Mouse (Mus musculus): ENCODE measurements around the gene Itih4. TPM values are rescaled to one million over a fixed set of nuclear protein-coding genes. Genes with fewer than 3 reads are reported as not detected.

The Itih4 gene
- polyA plus RNA-seq, 1 experiment from 2014 or later, result 0.59 TPM

GRCm38 (mm10) chr14:30875955-30876354, 10.3 kb upstream of the Itih4 start:
- Histone ChIP-seq H3K27ac (ENCODE audit: low read length) (no peak overlapping the region), H3K4me3 (ENCODE audit: low read length) (no peak overlapping the region), H3K4me2 (ENCODE audit: low read depth, low read length) (no peak overlapping the region), H3K9me3 (ENCODE audit: control insufficient read depth, low read length) (no peaks in the 10 kb centered on the region), H3K36me3 (ENCODE audit: control insufficient read depth, insufficient read depth, low read length) (0 out of 2 replicates have a peak, but pooled peaks cover 5% of the 10 kb centered on the region), H3K4me1 (replicated peaks; ENCODE audit: control insufficient read depth, insufficient read depth, low read length) (peaks cover 40% of the 10 kb centered on the region), H3K27me3 (ENCODE audit: control insufficient read depth, insufficient read depth, low read depth, low read length) (no peaks in the 10 kb centered on the region), H3K9ac (ENCODE audit: low read length) (no peak overlapping the region)
- ATAC-seq (ENCODE audit: low read depth), result no peak
- 61% methylated on average over 9 of the region's 9 CpGs for WGBS

DNA sequence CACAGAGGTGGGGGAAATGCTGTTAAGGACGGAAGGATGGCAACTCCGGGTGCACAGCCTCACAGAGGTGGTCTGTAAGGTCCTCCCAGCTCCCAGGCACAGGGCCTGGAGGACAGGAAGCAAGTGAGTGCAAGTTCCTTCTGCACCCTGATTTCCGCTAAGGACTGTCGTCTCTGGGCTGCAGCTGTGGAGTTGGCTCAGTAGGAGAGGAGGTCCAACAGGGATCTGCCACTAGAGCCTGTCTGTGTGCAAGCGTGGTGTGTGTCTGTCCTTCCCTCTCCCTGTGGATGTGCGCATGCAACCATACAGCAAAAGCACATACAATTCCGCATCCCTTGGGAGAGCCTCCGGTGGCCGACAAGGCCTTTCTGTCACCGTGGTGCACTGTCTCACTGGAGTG, 9.8 kb upstream of the Itih4 start:
- Histone ChIP-seq H3K4me3 (ENCODE audit: low read length) (no peak overlapping the region), H3K9me3 (ENCODE audit: control insufficient read depth, low read length) (no peaks in the 10 kb centered on the region), H3K9ac (ENCODE audit: low read length) (no peak overlapping the region), H3K27ac (ENCODE audit: low read length) (no peak overlapping the region), H3K4me2 (ENCODE audit: low read depth, low read length) (no peak overlapping the region), H3K4me1 (replicated peaks; ENCODE audit: control insufficient read depth, insufficient read depth, low read length) (peaks cover 40% of the 10 kb centered on the region), H3K36me3 (ENCODE audit: control insufficient read depth, insufficient read depth, low read length) (0 out of 2 replicates have a peak, but pooled peaks cover 5% of the 10 kb centered on the region), H3K27me3 (ENCODE audit: control insufficient read depth, insufficient read depth, low read depth, low read length) (no peaks in the 10 kb centered on the region)
- WGBS, result 80% methylated on average over 10 of the region's 10 CpGs
- no peak for ATAC-seq (ENCODE audit: low read depth)

DNA sequence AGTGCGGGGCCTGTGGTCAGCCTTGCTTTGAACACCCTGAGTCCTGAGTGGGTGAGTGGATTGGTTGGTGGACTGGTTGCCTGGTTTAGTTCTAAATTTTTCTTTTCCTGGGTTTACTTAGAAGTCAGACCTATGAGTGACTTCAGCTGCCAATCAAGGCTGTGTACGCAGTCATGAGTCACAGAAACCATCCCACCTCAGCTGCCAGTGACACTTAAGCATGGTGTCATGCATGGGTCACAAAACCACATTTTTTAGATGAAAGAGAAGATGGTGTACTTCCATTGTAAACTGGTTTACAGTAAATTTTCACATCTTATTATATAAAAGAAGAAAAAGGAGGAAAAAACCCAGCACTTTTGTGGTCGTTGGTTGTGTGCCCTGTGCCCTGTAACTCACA, 8.4 kb upstream of the Itih4 start:
- no peak for ATAC-seq (ENCODE audit: low read depth)
- Histone ChIP-seq H3K4me1 (replicated peaks; ENCODE audit: control insufficient read depth, insufficient read depth, low read length) (peaks cover 40% of the 10 kb centered on the region), H3K36me3 (ENCODE audit: control insufficient read depth, insufficient read depth, low read length) (0 out of 2 replicates have a peak, but pooled peaks cover 5% of the 10 kb centered on the region), H3K9me3 (ENCODE audit: control insufficient read depth, low read length) (no peaks in the 10 kb centered on the region), H3K27ac (ENCODE audit: low read length) (no peak overlapping the region), H3K4me3 (ENCODE audit: low read length) (no peak overlapping the region), H3K9ac (ENCODE audit: low read length) (no peak overlapping the region), H3K4me2 (ENCODE audit: low read depth, low read length) (no peak overlapping the region), H3K27me3 (ENCODE audit: control insufficient read depth, insufficient read depth, low read depth, low read length) (no peaks in the 10 kb centered on the region)
- 88% methylated on average over 3 of the region's 3 CpGs for WGBS

GRCm38 (mm10) chr14:30878958-30879571, 7.2 kb upstream of the Itih4 start, which contains the start of gene Mustn1:
Gene Mustn1, plus strand, starts transcription at chr14:30879200.
- peak; percentile 74 for ATAC-seq (ENCODE audit: low read depth)
- Histone ChIP-seq H3K4me2 (ENCODE audit: low read depth, low read length) (no peak within 1 kb of the TSS), H3K9ac (ENCODE audit: low read length) (peak within 1 kb of the TSS; percentile 24; the same call in 1 of the 2 replicates)

GRCm38 (mm10) chr14:30879794-30880193, 6.5 kb upstream of the Itih4 start:
- WGBS, result 52% methylated on average over 9 of the region's 9 CpGs
- no peak for ATAC-seq (ENCODE audit: low read depth)
- Histone ChIP-seq H3K4me1 (replicated peaks; ENCODE audit: control insufficient read depth, insufficient read depth, low read length) (peaks cover 31% of the 10 kb centered on the region), H3K36me3 (ENCODE audit: control insufficient read depth, insufficient read depth, low read length) (0 out of 2 replicates have a peak, but pooled peaks cover 2% of the 10 kb centered on the region), H3K27me3 (ENCODE audit: control insufficient read depth, insufficient read depth, low read depth, low read length) (no peaks in the 10 kb centered on the region), H3K27ac (ENCODE audit: low read length) (peak overlapping the region; percentile 82), H3K9me3 (ENCODE audit: control insufficient read depth, low read length) (no peaks in the 10 kb centered on the region), H3K4me2 (ENCODE audit: low read depth, low read length) (no peak overlapping the region), H3K4me3 (ENCODE audit: low read length) (no peak overlapping the region), H3K9ac (ENCODE audit: low read length) (peak overlapping the region; percentile 24; the same call in 1 of the 2 replicates)

More at GRCm38 (mm10) chr14:30878958-30879571, 7.2 kb upstream of the Itih4 start, which contains the start of gene Mustn1:
- H3K4me1 ChIP-seq (replicated peaks; ENCODE audit: control insufficient read depth, insufficient read depth, low read length), result peaks cover 36% of the 10 kb centered on the region
- H3K27me3 ChIP-seq (ENCODE audit: control insufficient read depth, insufficient read depth, low read depth, low read length), result no peaks in the 10 kb centered on the region
- peak within 1 kb of the TSS; percentile 82 for H3K27ac ChIP-seq (ENCODE audit: low read length)
- H3K9me3 ChIP-seq (ENCODE audit: control insufficient read depth, low read length), result no peaks in the 10 kb centered on the region
- 32% methylated on average over 11 of the region's 11 CpGs for WGBS
- no peak within 1 kb of the TSS for H3K4me3 ChIP-seq (ENCODE audit: low read length)
- H3K36me3 ChIP-seq (ENCODE audit: control insufficient read depth, insufficient read depth, low read length), result 0 out of 2 replicates have a peak, but pooled peaks cover 5% of the 10 kb centered on the region

DNA sequence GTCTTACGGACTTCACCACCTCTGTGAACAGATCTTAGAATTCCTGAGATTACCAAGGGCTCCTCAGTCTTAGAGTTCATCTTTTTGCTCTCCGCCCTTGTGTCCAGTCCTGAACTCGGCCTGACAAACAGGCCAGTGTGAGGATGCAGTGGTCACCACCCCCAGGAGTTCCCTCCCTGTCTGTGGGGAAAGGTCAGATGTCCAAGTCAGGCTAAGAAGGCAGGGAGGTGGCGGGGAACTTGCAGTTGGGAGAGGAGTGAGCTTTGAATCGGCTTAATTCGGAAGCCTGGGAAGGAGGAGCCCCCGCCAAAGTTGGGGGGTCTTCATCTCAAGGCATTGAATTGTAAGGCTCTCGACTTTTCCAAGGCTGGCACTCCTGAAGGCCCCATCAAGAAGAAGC, 6.0 kb upstream of the Itih4 start:
- Histone ChIP-seq H3K4me1 (replicated peaks; ENCODE audit: control insufficient read depth, insufficient read depth, low read length) (peaks cover 30% of the 10 kb centered on the region), H3K4me3 (ENCODE audit: low read length) (no peak overlapping the region), H3K36me3 (ENCODE audit: control insufficient read depth, insufficient read depth, low read length) (0 out of 2 replicates have a peak, but pooled peaks cover 2% of the 10 kb centered on the region), H3K27me3 (ENCODE audit: control insufficient read depth, insufficient read depth, low read depth, low read length) (no peaks in the 10 kb centered on the region), H3K27ac (ENCODE audit: low read length) (no peak overlapping the region), H3K9ac (ENCODE audit: low read length) (no peak overlapping the region), H3K4me2 (ENCODE audit: low read depth, low read length) (no peak overlapping the region), H3K9me3 (ENCODE audit: control insufficient read depth, low read length) (no peaks in the 10 kb centered on the region)
- WGBS, result 71% methylated on average over 8 of the region's 8 CpGs
- no peak for ATAC-seq (ENCODE audit: low read depth)

DNA sequence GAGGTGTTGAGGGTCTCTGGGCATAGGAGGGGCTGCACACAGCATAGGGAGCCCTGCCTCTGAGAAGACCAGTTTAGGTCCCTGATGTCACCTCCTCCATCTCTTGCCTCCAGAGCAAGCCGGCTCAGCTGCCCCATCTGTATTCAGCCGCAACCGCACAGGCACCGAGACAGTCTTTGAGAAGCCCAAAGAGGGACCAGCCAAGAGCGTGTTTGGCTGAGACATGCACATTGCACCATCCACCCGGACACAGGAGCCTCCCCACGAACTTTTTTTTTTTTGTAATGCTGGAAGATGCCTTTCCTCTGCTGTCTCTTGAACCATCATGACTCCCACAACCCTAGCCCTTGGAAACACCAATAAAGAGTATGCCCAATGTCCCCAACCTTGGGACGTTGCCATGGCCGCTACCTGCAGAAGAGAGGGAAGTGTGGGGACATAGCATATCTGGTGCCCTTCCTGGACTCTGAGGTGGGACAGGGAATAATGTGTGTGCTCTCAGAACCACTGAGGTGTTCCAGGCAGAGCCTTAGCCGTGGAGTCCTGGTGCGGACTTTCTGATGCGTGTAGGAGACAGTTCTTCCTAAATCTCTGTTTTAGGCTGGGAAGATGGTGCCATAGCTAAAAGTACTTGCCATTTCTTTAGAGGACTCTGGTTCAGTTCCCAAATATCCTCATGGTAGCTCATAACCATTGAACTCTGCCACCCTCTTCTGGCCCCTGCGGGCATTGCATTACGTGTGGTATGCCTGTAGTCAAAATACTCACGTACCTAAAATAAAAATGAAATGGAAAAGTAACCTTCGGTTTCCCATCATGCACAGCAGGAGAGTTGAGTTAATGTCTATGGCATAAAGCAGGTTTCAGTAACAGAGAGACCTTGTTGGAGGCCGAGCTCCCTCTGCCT, 5.2 kb upstream of the Itih4 start:
- ATAC-seq (ENCODE audit: low read depth), result no peak
- no peak overlapping the region for H3K4me3 ChIP-seq (ENCODE audit: low read length)
- no peaks in the 10 kb centered on the region for H3K9me3 ChIP-seq (ENCODE audit: control insufficient read depth, low read length)
- peaks cover 22% of the 10 kb centered on the region for H3K4me1 ChIP-seq (replicated peaks; ENCODE audit: control insufficient read depth, insufficient read depth, low read length)
- no peaks in the 10 kb centered on the region for H3K36me3 ChIP-seq (ENCODE audit: control insufficient read depth, insufficient read depth, low read length)
- no peak overlapping the region for H3K4me2 ChIP-seq (ENCODE audit: low read depth, low read length)
- H3K27me3 ChIP-seq (ENCODE audit: control insufficient read depth, insufficient read depth, low read depth, low read length), result no peaks in the 10 kb centered on the region
- 75% methylated on average over 17 of the region's 17 CpGs for WGBS
- H3K9ac ChIP-seq (ENCODE audit: low read length), result no peak overlapping the region
- H3K27ac ChIP-seq (ENCODE audit: low read length), result no peak overlapping the region

- H3K27me3 ChIP-seq (ENCODE audit: control insufficient read depth, insufficient read depth, low read depth, low read length), result no peaks in the 10 kb centered on the region
- no peak overlapping the region for H3K9ac ChIP-seq (ENCODE audit: low read length)
- WGBS, result 82% methylated on average over 3 of the region's 3 CpGs
- H3K4me2 ChIP-seq (ENCODE audit: low read depth, low read length), result no peak overlapping the region
- no peaks in the 10 kb centered on the region for H3K9me3 ChIP-seq (ENCODE audit: control insufficient read depth, low read length)
- H3K4me3 ChIP-seq (ENCODE audit: low read length), result no peak overlapping the region
- no peaks in the 10 kb centered on the region for H3K36me3 ChIP-seq (ENCODE audit: control insufficient read depth, insufficient read depth, low read length)
- ATAC-seq (ENCODE audit: low read depth), result no peak
- H3K27ac ChIP-seq (ENCODE audit: low read length), result no peak overlapping the region
- peaks cover 18% of the 10 kb centered on the region for H3K4me1 ChIP-seq (replicated peaks; ENCODE audit: control insufficient read depth, insufficient read depth, low read length)
These were observed 4.6 kb upstream of the Itih4 start for GRCm38 (mm10) chr14:30881718-30882108.

DNA sequence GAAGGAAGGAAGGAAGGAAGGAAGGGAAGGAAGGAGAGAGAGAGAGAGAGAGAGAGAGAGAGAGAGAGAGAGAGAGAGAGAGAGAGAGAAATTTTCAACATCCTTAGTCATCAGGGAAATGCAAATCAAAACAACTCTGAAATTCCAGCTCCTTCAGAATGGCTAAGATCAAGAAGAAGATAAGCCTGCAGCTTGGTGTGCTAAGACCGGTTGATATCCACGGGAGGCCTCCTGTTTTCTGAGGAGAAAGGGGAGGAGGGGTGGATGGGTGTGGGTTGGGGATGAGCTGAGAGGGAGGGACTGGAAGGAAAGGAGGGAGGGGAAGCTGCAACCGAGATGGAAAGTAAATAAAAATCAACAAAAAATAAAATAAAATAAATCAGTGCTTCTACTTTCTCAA, 978 bp upstream of the Itih4 start:
- no peaks in the 10 kb centered on the region for H3K36me3 ChIP-seq (ENCODE audit: control insufficient read depth, insufficient read depth, low read length)
- H3K4me1 ChIP-seq (replicated peaks; ENCODE audit: control insufficient read depth, insufficient read depth, low read length), result peaks cover 14% of the 10 kb centered on the region
- 7% methylated on average over 3 of the region's 3 CpGs for WGBS
- no peak overlapping the region for H3K4me2 ChIP-seq (ENCODE audit: low read depth, low read length)
- no peak overlapping the region for H3K27ac ChIP-seq (ENCODE audit: low read length)
- no peak overlapping the region for H3K4me3 ChIP-seq (ENCODE audit: low read length)
- no peak overlapping the region for H3K9ac ChIP-seq (ENCODE audit: low read length)
- no peaks in the 10 kb centered on the region for H3K9me3 ChIP-seq (ENCODE audit: control insufficient read depth, low read length)
- ATAC-seq (ENCODE audit: low read depth), result no peak
- no peaks in the 10 kb centered on the region; the same call in 1 of the 2 replicates for H3K27me3 ChIP-seq (ENCODE audit: control insufficient read depth, insufficient read depth, low read depth, low read length)

Measured in lung, embryonic 16.5 days (tissue).